Mouse (Mus musculus) forebrain, embryonic 13.5 days (tissue): Measurements from ENCODE around the gene Hoxa2. TPM values are rescaled to one million over a fixed set of nuclear protein-coding genes. Genes with fewer than 3 reads are reported as not detected.

Experiments
- ATAC-seq: fragments of 200-750 bp; cut with Nextera tagmentation; 2 replicates; pipeline ENCODE4 v1.8.0; 2017
- H3K27ac ChIP-seq: fragments of 300-500 bp; sonication (generic); 2 replicates; pipeline ENCODE4 v1.5.1; 2015; ENCODE audit warnings: inconsistent platforms, mild to moderate bottlenecking, moderate library complexity
- H3K27me3 ChIP-seq: fragments of 300-500 bp; sonication (generic); 2 replicates; pipeline ENCODE4 v1.6.1; 2015; ENCODE audit warnings: mild to moderate bottlenecking, inconsistent platforms
- H3K36me3 ChIP-seq: fragments of 300-500 bp; sonication (generic); 2 replicates; pipeline ENCODE4 v1.6.1; 2015; ENCODE audit warnings: mild to moderate bottlenecking, inconsistent platforms; ENCODE audit not compliant: poor library complexity, severe bottlenecking
- H3K4me1 ChIP-seq: fragments of 300-500 bp; sonication (generic); 2 replicates; pipeline ENCODE4 v1.6.1; 2015; ENCODE audit warnings: inconsistent platforms
- H3K4me2 ChIP-seq: fragments of 300-500 bp; sonication (generic); 2 replicates; pipeline ENCODE4 v1.6.1; 2015; ENCODE audit warnings: inconsistent platforms, mild to moderate bottlenecking, moderate library complexity
- H3K4me3 ChIP-seq: fragments of 300-500 bp; sonication (generic); 2 replicates; pipeline ENCODE4 v1.5.1; 2015; ENCODE audit warnings: mild to moderate bottlenecking, inconsistent platforms
- H3K9ac ChIP-seq: fragments of 300-500 bp; sonication (generic); 2 replicates; pipeline ENCODE4 v1.6.1; 2015; ENCODE audit warnings: mild to moderate bottlenecking, inconsistent platforms
- H3K9me3 ChIP-seq: fragments of 300-500 bp; sonication (generic); replicated peaks from 2 replicates; pipeline ENCODE4 v1.6.1; 2016; ENCODE audit warnings: inconsistent platforms
- WGBS: fragments of 180-500 bp; shearing (Covaris S2); methylation state at CpG from one replicate; pipeline ENCODE4 v1.1.7; 2015; 5-methylcytosine and 5-hydroxymethylcytosine counted together
- polyA plus RNA-seq: library from polyadenylated mRNA; unstranded; fragments of >200 nt; fragmentation: Nextera tagmentation; extraction: Ambion mirVana; gene quantifications from 2 replicates; pipeline ENCODE4 v1.2.1, GENCODE M21; 2015

Gene Hoxa2
- polyA plus RNA-seq, 1 experiment from 2014 or later = not detected

GRCm38 (mm10) chr6:52183311-52184080 lies 18.9 kb upstream of the Hoxa2 start:
- ATAC-seq = no peak
- H3K36me3 ChIP-seq = no peaks in the 10 kb centered on the region
- H3K4me3 ChIP-seq = no peak overlapping the region
- H3K4me2 ChIP-seq = no peak overlapping the region
- no peaks in the 10 kb centered on the region for H3K4me1 ChIP-seq
- H3K27me3 ChIP-seq = peaks cover 100% of the 10 kb centered on the region
- no peak overlapping the region for H3K27ac ChIP-seq
- H3K9ac ChIP-seq = no peak overlapping the region
- WGBS = 7% methylated on average over 10 of the region's 10 CpGs
- no peaks in the 10 kb centered on the region for H3K9me3 ChIP-seq

- no peak overlapping the region for H3K9ac ChIP-seq
- 6% methylated on average over 1 of the region's 1 CpGs for WGBS
- H3K9me3 ChIP-seq = no peaks in the 10 kb centered on the region
- H3K27ac ChIP-seq = no peak overlapping the region
- H3K4me2 ChIP-seq = no peak overlapping the region
- no peaks in the 10 kb centered on the region for H3K4me1 ChIP-seq
- H3K36me3 ChIP-seq = no peaks in the 10 kb centered on the region
- peaks cover 100% of the 10 kb centered on the region for H3K27me3 ChIP-seq
- ATAC-seq = no peak
- no peak overlapping the region for H3K4me3 ChIP-seq
These were observed 18.2 kb upstream of the Hoxa2 start for GRCm38 (mm10) chr6:52182793-52183192.

GRCm38 (mm10) chr6:52182030-52182429 lies 17.4 kb upstream of the Hoxa2 start:
- Histone ChIP-seq H3K4me3 (no peak overlapping the region), H3K27ac (no peak overlapping the region), H3K4me1 (no peaks in the 10 kb centered on the region), H3K27me3 (peaks cover 100% of the 10 kb centered on the region), H3K9ac (no peak overlapping the region), H3K9me3 (no peaks in the 10 kb centered on the region), H3K36me3 (no peaks in the 10 kb centered on the region), H3K4me2 (no peak overlapping the region)
- WGBS = 17% methylated on average over 2 of the region's 2 CpGs
- no peak for ATAC-seq

- no peak overlapping the region for H3K27ac ChIP-seq
- no peaks in the 10 kb centered on the region for H3K4me1 ChIP-seq
- no peak overlapping the region for H3K9ac ChIP-seq
- peaks cover 100% of the 10 kb centered on the region for H3K27me3 ChIP-seq
- H3K36me3 ChIP-seq = no peaks in the 10 kb centered on the region
- ATAC-seq = no peak
- no peak overlapping the region for H3K4me3 ChIP-seq
- no peaks in the 10 kb centered on the region for H3K9me3 ChIP-seq
- no peak overlapping the region for H3K4me2 ChIP-seq
- WGBS = 4% methylated on average over 3 of the region's 3 CpGs
These were observed 16.1 kb upstream of the Hoxa2 start for GRCm38 (mm10) chr6:52180726-52181125.

GRCm38 (mm10) chr6:52180213-52180710 lies 15.6 kb upstream of the Hoxa2 start:
- 2% methylated on average over 11 of the region's 11 CpGs for WGBS
- peaks cover 100% of the 10 kb centered on the region for H3K27me3 ChIP-seq
- no peak overlapping the region for H3K4me3 ChIP-seq
- ATAC-seq = no peak
- H3K9me3 ChIP-seq = no peaks in the 10 kb centered on the region
- no peak overlapping the region for H3K27ac ChIP-seq
- H3K9ac ChIP-seq = no peak overlapping the region
- H3K36me3 ChIP-seq = no peaks in the 10 kb centered on the region
- no peaks in the 10 kb centered on the region for H3K4me1 ChIP-seq
- H3K4me2 ChIP-seq = no peak overlapping the region

- ATAC-seq = no peak
- H3K9ac ChIP-seq = no peak overlapping the region
- WGBS = 2% methylated on average over 10 of the region's 10 CpGs
These were observed 15.1 kb upstream of the Hoxa2 start for GRCm38 (mm10) chr6:52179690-52180089.

GRCm38 (mm10) chr6:52178918-52179665 lies 14.5 kb upstream of the Hoxa2 start:
- H3K9me3 ChIP-seq = no peaks in the 10 kb centered on the region
- no peak overlapping the region for H3K4me2 ChIP-seq
- H3K27ac ChIP-seq = no peak overlapping the region
- H3K9ac ChIP-seq = no peak overlapping the region
- no peak for ATAC-seq
- no peak overlapping the region for H3K4me3 ChIP-seq
- 0% methylated on average over 4 of the region's 4 CpGs for WGBS
- peaks cover 99% of the 10 kb centered on the region for H3K27me3 ChIP-seq
- H3K4me1 ChIP-seq = no peaks in the 10 kb centered on the region
- no peaks in the 10 kb centered on the region for H3K36me3 ChIP-seq

More at GRCm38 (mm10) chr6:52179690-52180089, 15.1 kb upstream of the Hoxa2 start:
- Histone ChIP-seq H3K4me2 (no peak overlapping the region), H3K9me3 (no peaks in the 10 kb centered on the region), H3K27ac (no peak overlapping the region), H3K4me3 (no peak overlapping the region), H3K27me3 (peaks cover 100% of the 10 kb centered on the region), H3K36me3 (no peaks in the 10 kb centered on the region), H3K4me1 (no peaks in the 10 kb centered on the region)

GRCm38 (mm10) chr6:52177806-52178205 lies 13.2 kb upstream of the Hoxa2 start:
- Histone ChIP-seq H3K9ac (no peak overlapping the region), H3K4me3 (no peak overlapping the region)
- WGBS = 1% methylated on average over 9 of the region's 9 CpGs

GRCm38 (mm10) chr6:52177061-52177735 lies 12.6 kb upstream of the Hoxa2 start, which contains the start of gene 5730596B20Rik:
Gene 5730596B20Rik, plus strand, starts transcription at chr6:52177498.
- ATAC-seq = no peak
- Histone ChIP-seq H3K36me3 (no peaks in the 10 kb centered on the region), H3K27ac (no peak within 1 kb of the TSS), H3K4me3 (no peak within 1 kb of the TSS), H3K9me3 (no peaks in the 10 kb centered on the region), H3K4me2 (no peak within 1 kb of the TSS), H3K4me1 (peaks cover 7% of the 10 kb centered on the region; the same call in 1 of the 2 replicates), H3K9ac (no peak within 1 kb of the TSS), H3K27me3 (peaks cover 99% of the 10 kb centered on the region)
- under 1% methylated on average over 36 of the region's 36 CpGs for WGBS

More at GRCm38 (mm10) chr6:52177806-52178205, 13.2 kb upstream of the Hoxa2 start:
- no peak overlapping the region for H3K27ac ChIP-seq
- H3K27me3 ChIP-seq = peaks cover 99% of the 10 kb centered on the region
- peaks cover under 1% of the 10 kb centered on the region; the same call in 1 of the 2 replicates for H3K4me1 ChIP-seq
- H3K36me3 ChIP-seq = no peaks in the 10 kb centered on the region
- ATAC-seq = no peak
- H3K9me3 ChIP-seq = no peaks in the 10 kb centered on the region
- H3K4me2 ChIP-seq = no peak overlapping the region

- H3K36me3 ChIP-seq = no peaks in the 10 kb centered on the region
- WGBS = 1% methylated on average over 6 of the region's 6 CpGs
- no peak overlapping the region for H3K4me2 ChIP-seq
- H3K4me3 ChIP-seq = no peak overlapping the region
- no peak overlapping the region for H3K9ac ChIP-seq
- no peak for ATAC-seq
- peaks cover 7% of the 10 kb centered on the region; the same call in 1 of the 2 replicates for H3K4me1 ChIP-seq
- H3K27me3 ChIP-seq = peaks cover 99% of the 10 kb centered on the region
- H3K27ac ChIP-seq = no peak overlapping the region
- no peaks in the 10 kb centered on the region for H3K9me3 ChIP-seq
These were observed 11.8 kb upstream of the Hoxa2 start for GRCm38 (mm10) chr6:52176391-52176790.

- H3K27ac ChIP-seq = no peak overlapping the region
- H3K27me3 ChIP-seq = peaks cover 99% of the 10 kb centered on the region
These were observed 11.2 kb upstream of the Hoxa2 start for GRCm38 (mm10) chr6:52175864-52176263.

More at GRCm38 (mm10) chr6:52175864-52176263, 11.2 kb upstream of the Hoxa2 start:
- H3K9ac ChIP-seq = no peak overlapping the region
- no peak for ATAC-seq
- H3K4me3 ChIP-seq = no peak overlapping the region
- no peaks in the 10 kb centered on the region for H3K9me3 ChIP-seq
- H3K4me1 ChIP-seq = peaks cover 7% of the 10 kb centered on the region; the same call in 1 of the 2 replicates
- H3K36me3 ChIP-seq = no peaks in the 10 kb centered on the region
- no peak overlapping the region for H3K4me2 ChIP-seq
- 3% methylated on average over 15 of the region's 35 CpGs for WGBS
